Mouse (Mus musculus): ENCODE results near the gene Nfkb1. TPM values are rescaled to one million over a fixed set of nuclear protein-coding genes. Genes with fewer than 3 reads are reported as not detected.

Nfkb1 gene
- polyA plus RNA-seq, 1 experiment from 2014 or later, result 9.4 TPM

GRCm38 (mm10) chr3:135674716-135675392 is 16.5 kb downstream of the Nfkb1 start:
- 78% methylated on average over 13 of the region's 13 CpGs for WGBS
- Histone ChIP-seq H3K4me3 (no peak overlapping the region), H3K4me1 (replicated peaks) (peaks cover 11% of the 10 kb centered on the region), H3K36me3 (no peaks in the 10 kb centered on the region), H3K27me3 (ENCODE audit: insufficient read depth, poor library complexity, severe bottlenecking) (no peaks in the 10 kb centered on the region), H3K27ac (peak overlapping the region; percentile 17; the same call in 1 of the 2 replicates), H3K9me3 (no peaks in the 10 kb centered on the region)
- no peak for DNase-seq (ENCODE audit: low spot score)

DNA sequence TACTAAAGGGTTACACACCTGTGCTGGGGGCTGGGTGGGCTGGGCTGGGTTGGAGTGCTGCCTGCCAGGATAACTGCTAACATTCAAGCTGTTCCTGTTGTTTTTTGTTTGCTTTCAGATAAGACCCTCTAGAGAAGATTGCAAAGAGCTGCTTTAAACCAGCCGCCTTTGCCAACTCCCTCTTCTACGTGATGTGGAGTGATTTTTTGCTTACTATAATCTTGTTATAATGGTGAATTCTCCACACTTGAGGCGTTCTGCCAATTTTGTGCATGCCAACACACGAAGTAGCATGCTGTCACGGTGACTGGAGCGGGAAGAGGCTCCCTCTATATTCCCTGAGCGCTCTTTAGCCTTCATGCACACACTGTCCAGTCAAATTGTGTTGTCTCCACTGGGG is 17.7 kb downstream of the Nfkb1 start:
- H3K9me3 ChIP-seq, result no peaks in the 10 kb centered on the region
- WGBS, result 69% methylated on average over 7 of the region's 7 CpGs
- no peaks in the 10 kb centered on the region for H3K27me3 ChIP-seq (ENCODE audit: insufficient read depth, poor library complexity, severe bottlenecking)
- DNase-seq (ENCODE audit: low spot score), result no peak
- no peak overlapping the region for H3K4me3 ChIP-seq
- H3K4me1 ChIP-seq (replicated peaks), result peaks cover 11% of the 10 kb centered on the region
- H3K36me3 ChIP-seq, result no peaks in the 10 kb centered on the region
- H3K27ac ChIP-seq, result no peak overlapping the region

DNA sequence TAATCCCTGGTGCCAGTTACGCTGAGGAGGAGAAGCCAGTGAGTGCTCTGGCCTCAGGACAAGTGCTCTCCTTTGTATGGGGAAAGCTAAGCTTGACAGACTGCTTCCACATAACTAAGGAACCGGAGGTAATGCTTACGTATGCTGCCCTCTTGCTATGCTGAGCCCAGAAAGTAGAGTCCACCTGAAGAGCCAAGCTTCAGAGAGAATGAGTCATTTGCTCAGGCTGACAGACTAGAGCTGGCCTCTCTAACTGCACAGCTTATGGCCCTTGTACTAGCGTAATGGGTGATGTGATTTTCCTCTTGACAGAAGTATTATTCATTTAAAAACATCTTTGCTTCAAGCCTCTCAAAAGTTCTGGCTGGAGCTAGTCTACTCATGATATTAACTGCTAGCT is 18.3 kb downstream of the Nfkb1 start:
- Histone ChIP-seq H3K4me1 (replicated peaks) (peaks cover 11% of the 10 kb centered on the region), H3K36me3 (no peaks in the 10 kb centered on the region), H3K9me3 (no peaks in the 10 kb centered on the region), H3K4me3 (no peak overlapping the region), H3K27me3 (ENCODE audit: insufficient read depth, poor library complexity, severe bottlenecking) (no peaks in the 10 kb centered on the region), H3K27ac (no peak overlapping the region)
- no peak for DNase-seq (ENCODE audit: low spot score)
- 94% methylated on average over 4 of the region's 4 CpGs for WGBS

GRCm38 (mm10) chr3:135672135-135672534 is 19.2 kb downstream of the Nfkb1 start:
- no peaks in the 10 kb centered on the region for H3K27me3 ChIP-seq (ENCODE audit: insufficient read depth, poor library complexity, severe bottlenecking)
- H3K4me3 ChIP-seq, result no peak overlapping the region
- no peak for DNase-seq (ENCODE audit: low spot score)
- peaks cover 11% of the 10 kb centered on the region for H3K4me1 ChIP-seq (replicated peaks)
- 85% methylated on average over 5 of the region's 5 CpGs for WGBS
- H3K36me3 ChIP-seq, result no peaks in the 10 kb centered on the region
- H3K27ac ChIP-seq, result no peak overlapping the region
- H3K9me3 ChIP-seq, result no peaks in the 10 kb centered on the region

DNA sequence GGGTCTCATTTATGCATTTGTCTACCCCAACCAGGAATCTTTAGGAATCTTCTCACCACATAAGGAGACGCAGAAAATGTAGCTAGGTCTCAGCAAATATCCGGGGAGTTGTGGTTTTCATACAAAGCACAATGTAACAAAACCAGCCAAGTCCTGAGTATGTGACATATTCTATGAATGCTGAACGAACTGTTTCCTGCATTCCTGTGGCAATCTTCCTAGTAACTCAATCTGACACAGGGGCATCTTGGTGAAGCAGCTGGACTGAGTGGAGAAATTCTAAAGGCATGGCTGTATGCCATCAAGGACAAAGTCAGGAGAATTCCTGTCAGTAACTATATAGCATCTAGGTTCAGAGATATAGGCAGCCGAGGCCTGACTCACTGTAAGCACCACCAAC is 20.5 kb downstream of the Nfkb1 start:
- H3K9me3 ChIP-seq, result no peaks in the 10 kb centered on the region
- H3K36me3 ChIP-seq, result peaks cover 7% of the 10 kb centered on the region
- H3K4me3 ChIP-seq, result no peak overlapping the region
- H3K27me3 ChIP-seq (ENCODE audit: insufficient read depth, poor library complexity, severe bottlenecking), result no peaks in the 10 kb centered on the region
- H3K4me1 ChIP-seq (replicated peaks), result peaks cover 13% of the 10 kb centered on the region
- WGBS, result 88% methylated on average over 4 of the region's 4 CpGs
- H3K27ac ChIP-seq, result no peak overlapping the region
- DNase-seq (ENCODE audit: low spot score), result no peak

DNA sequence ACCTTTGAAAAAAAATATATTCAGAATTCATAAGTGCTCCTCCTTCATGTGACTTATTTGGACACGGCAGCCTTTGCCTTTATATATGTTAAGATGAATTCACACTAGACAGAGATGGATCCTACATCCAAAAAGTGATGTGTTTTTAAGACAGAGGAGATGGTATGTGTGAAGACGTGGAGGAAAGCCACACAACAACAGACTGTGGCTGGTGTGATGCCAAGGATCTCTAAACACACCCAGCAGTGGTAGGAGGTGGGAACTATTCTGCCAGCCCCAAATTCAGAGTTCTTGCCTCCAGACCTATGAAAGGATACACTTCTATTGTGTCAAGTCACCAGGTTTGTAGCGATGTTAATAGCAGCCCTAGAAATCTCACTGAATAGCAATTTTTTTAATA is 24.3 kb downstream of the Nfkb1 start:
- H3K36me3 ChIP-seq, result peaks cover 28% of the 10 kb centered on the region
- 93% methylated on average over 3 of the region's 3 CpGs for WGBS
- H3K27ac ChIP-seq, result no peak overlapping the region
- H3K27me3 ChIP-seq (ENCODE audit: insufficient read depth, poor library complexity, severe bottlenecking), result no peaks in the 10 kb centered on the region
- no peak overlapping the region for H3K4me3 ChIP-seq
- no peak for DNase-seq (ENCODE audit: low spot score)
- H3K9me3 ChIP-seq, result no peaks in the 10 kb centered on the region
- 0 out of 2 replicates have a peak, but pooled peaks cover 10% of the 10 kb centered on the region for H3K4me1 ChIP-seq (replicated peaks)

GRCm38 (mm10) chr3:135665777-135666259 is 25.5 kb downstream of the Nfkb1 start:
- no peak for DNase-seq (ENCODE audit: low spot score)
- 89% methylated on average over 6 of the region's 6 CpGs for WGBS
- no peaks in the 10 kb centered on the region for H3K27me3 ChIP-seq (ENCODE audit: insufficient read depth, poor library complexity, severe bottlenecking)
- 0 out of 2 replicates have a peak, but pooled peaks cover 5% of the 10 kb centered on the region for H3K4me1 ChIP-seq (replicated peaks)
- H3K27ac ChIP-seq, result no peak overlapping the region
- H3K36me3 ChIP-seq, result peaks cover 33% of the 10 kb centered on the region
- no peak overlapping the region for H3K4me3 ChIP-seq
- no peaks in the 10 kb centered on the region for H3K9me3 ChIP-seq

DNA sequence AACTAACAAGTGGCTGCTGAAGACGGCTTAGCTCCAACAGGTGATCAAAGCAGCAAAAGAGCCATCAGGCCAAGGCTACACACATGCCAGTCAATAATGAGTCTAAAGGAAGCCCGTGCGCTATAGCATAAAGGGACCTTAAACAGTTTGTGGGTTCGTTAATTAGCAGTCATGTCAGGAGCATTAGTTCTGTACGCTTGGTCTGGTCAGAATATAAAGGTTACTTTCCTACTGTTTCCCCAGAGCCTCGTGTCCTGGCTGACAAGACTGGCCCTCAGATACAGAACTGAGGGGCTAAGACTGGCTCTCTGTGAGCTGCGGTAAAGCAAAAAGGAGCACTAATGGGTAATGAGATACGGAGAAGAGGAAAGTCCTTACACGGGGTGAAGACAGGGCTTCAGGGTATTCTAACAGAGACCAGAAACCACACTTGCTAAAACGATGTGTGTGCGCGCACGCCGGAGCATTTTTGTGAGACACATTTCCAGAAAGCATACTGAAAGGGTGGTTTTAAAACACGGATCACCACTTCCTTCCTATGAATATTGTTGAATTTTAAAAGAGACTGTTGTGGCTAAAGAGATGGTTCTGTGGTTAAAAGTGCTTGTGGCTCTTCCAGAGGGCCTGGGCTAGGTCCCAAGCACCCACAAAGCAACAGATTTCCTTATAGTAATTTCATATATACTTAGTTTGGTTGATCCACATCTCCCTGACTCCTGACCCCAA is 29.0 kb downstream of the Nfkb1 start:
- Histone ChIP-seq H3K4me1 (replicated peaks) (0 out of 2 replicates have a peak, but pooled peaks cover 5% of the 10 kb centered on the region), H3K27me3 (ENCODE audit: insufficient read depth, poor library complexity, severe bottlenecking) (no peaks in the 10 kb centered on the region), H3K27ac (no peak overlapping the region), H3K4me3 (no peak overlapping the region), H3K9me3 (no peaks in the 10 kb centered on the region), H3K36me3 (peaks cover 47% of the 10 kb centered on the region)
- WGBS, result 91% methylated on average over 15 of the region's 15 CpGs
- no peak for DNase-seq (ENCODE audit: low spot score)

DNA sequence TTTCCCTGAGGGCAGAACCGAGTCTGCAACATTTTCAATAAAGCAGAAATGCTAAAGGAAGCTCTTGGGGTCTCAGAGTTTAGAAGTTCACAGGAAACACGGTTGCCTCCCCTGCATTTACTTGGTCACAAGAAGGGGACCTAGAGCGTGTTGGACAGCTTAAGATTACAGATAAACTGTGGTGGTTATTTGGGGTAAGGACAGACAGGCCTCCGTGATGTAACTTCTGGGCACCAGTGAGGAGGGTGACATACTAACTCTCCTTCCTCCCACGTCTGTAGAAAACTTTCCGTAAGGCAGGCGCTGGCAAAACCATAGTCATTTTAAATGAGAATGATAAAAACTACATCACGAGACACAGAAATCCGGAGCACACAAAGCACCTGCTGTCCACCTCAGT is 29.6 kb downstream of the Nfkb1 start:
- WGBS, result 90% methylated on average over 9 of the region's 9 CpGs
- no peaks in the 10 kb centered on the region for H3K9me3 ChIP-seq
- H3K27ac ChIP-seq, result no peak overlapping the region
- no peaks in the 10 kb centered on the region for H3K27me3 ChIP-seq (ENCODE audit: insufficient read depth, poor library complexity, severe bottlenecking)
- DNase-seq (ENCODE audit: low spot score), result no peak
- H3K4me3 ChIP-seq, result no peak overlapping the region
- peaks cover 47% of the 10 kb centered on the region for H3K36me3 ChIP-seq
- 0 out of 2 replicates have a peak, but pooled peaks cover 5% of the 10 kb centered on the region for H3K4me1 ChIP-seq (replicated peaks)

- Histone ChIP-seq H3K4me3 (no peak overlapping the region), H3K4me1 (replicated peaks) (no peaks in the 10 kb centered on the region), H3K27me3 (ENCODE audit: insufficient read depth, poor library complexity, severe bottlenecking) (no peaks in the 10 kb centered on the region), H3K9me3 (no peaks in the 10 kb centered on the region), H3K27ac (no peak overlapping the region), H3K36me3 (peaks cover 36% of the 10 kb centered on the region)
- no peak for DNase-seq (ENCODE audit: low spot score)
- WGBS, result 90% methylated on average over 7 of the region's 7 CpGs
Observed at GRCm38 (mm10) chr3:135658540-135659097, 32.7 kb downstream of the Nfkb1 start.

- DNase-seq (ENCODE audit: low spot score), result no peak
- Histone ChIP-seq H3K27ac (no peak overlapping the region), H3K9me3 (no peaks in the 10 kb centered on the region), H3K4me3 (no peak overlapping the region), H3K27me3 (ENCODE audit: insufficient read depth, poor library complexity, severe bottlenecking) (no peaks in the 10 kb centered on the region), H3K36me3 (peaks cover 36% of the 10 kb centered on the region), H3K4me1 (replicated peaks) (no peaks in the 10 kb centered on the region)
- WGBS, result 93% methylated on average over 4 of the region's 4 CpGs
Observed at GRCm38 (mm10) chr3:135656156-135656555, 35.2 kb downstream of the Nfkb1 start.

DNA sequence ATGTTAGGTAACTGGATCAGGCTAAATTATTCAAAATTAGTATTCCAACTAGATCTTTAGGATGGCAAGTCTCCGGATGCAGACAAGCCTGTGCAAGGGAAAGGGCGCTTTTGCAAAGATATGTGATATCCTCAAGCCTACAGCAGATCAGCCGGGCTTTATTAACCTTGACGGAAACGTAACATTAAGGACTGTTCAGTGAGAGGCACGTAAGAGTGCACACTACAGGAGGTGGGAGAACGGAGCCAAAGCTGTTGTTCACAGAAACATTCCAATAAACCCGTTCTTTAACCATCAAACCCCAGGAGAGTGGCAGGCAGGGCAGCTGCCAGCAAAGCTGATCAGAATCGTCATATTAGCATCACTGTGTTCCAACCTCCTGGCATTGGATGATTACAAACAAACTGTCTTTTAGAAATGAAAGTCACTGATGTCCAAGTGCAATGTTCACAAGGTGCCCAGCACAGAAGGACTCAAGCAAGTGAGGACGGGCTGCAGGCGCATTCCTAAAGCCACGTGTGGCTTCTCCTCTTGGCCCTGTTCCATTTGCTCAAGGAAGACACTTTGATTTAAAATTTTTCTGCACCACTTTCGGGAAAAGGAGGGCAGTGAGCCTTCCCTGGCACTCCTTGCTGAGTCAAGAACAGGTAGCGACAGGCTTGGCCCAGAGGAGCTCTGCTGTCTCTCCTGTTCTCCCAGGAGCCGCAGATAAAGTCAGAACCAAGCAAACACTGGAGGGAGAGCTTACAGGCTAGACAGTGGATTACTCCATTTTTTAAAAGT is 40.4 kb downstream of the Nfkb1 start:
- Histone ChIP-seq H3K27ac (no peak overlapping the region), H3K27me3 (ENCODE audit: insufficient read depth, poor library complexity, severe bottlenecking) (no peaks in the 10 kb centered on the region), H3K36me3 (peaks cover 41% of the 10 kb centered on the region), H3K4me3 (no peak overlapping the region), H3K9me3 (no peaks in the 10 kb centered on the region), H3K4me1 (replicated peaks) (no peaks in the 10 kb centered on the region)
- DNase-seq (ENCODE audit: low spot score), result no peak
- WGBS, result 87% methylated on average over 15 of the region's 15 CpGs

Data from hindbrain, embryonic 10.5 days (tissue).